Mouse (Mus musculus): ENCODE results near the gene Rcan3. TPM values are rescaled to one million over a fixed set of nuclear protein-coding genes. Genes with fewer than 3 reads are reported as not detected.

Rcan3 gene
- polyA plus RNA-seq, 1 experiment, result 6.3 TPM

DNA sequence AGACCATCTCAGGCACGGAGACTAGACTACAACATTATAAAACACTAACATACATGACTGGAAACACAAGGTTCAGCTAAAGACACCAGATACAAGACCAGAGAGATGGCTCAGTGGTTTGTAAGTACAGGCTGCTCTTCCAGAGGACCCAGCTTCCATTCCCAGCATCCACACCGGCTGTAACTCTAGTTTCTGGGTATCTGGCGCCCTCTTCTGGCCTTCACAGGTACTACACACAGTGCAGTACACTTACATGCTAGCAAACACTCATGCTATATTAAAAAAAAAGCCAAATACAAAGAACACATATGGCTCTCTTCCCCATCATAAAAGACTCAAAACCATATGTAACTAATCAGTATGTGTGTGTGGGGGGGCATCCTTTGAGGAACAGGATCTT is 58.2 kb downstream of the Rcan3 start:
- Histone ChIP-seq H3K4me1 (ENCODE audit: control insufficient read depth, insufficient read depth, insufficient read length) (no peaks in the 10 kb centered on the region), H3K4me3 (ENCODE audit: extremely low read depth, insufficient read depth, insufficient read length) (no peak overlapping the region), H3K27me3 (ENCODE audit: control insufficient read depth, insufficient read depth, low read length) (no peaks in the 10 kb centered on the region), H3K36me3 (ENCODE audit: control insufficient read depth, insufficient read depth, low read length) (no peaks in the 10 kb centered on the region), H3K27ac (ENCODE audit: insufficient read depth, low read length) (no peak overlapping the region)
- TF ChIP-seq POLR2A (IDR thresholded peaks at IDR 0.05; ENCODE audit: low read depth, low read length) (no peak), CTCF (IDR thresholded peaks at IDR 0.05; ENCODE audit: extremely low read depth, insufficient read depth, insufficient read length, insufficient replicate concordance) (peak; percentile 19; the same call in 1 of the 2 replicates)
- DNase-seq (ENCODE audit: low read depth in 1 of 2, low spot score in 2 of 2), result no peak
- 71% methylated on average over 3 of the region's 3 CpGs for WGBS

DNA sequence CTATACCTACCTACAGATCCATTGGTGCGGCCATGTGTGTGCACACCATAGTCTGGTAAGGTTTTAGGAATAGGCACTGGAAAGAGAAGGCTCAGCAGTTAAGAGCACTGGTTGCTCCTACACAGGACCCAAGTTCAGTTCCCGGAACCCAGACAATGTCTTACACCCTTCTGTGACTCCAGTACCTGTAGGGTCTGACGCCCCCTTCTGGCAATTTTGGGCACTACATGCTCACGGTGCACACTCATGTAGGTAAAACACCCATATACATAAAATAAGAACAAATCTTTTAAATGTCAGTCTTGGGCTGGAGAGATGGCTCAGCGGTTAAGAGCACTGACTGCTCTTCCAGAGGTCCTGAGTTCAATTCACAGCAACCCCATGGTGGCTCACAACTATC is 60.4 kb downstream of the Rcan3 start:
- Histone ChIP-seq H3K27me3 (ENCODE audit: control insufficient read depth, insufficient read depth, low read length) (no peaks in the 10 kb centered on the region), H3K36me3 (ENCODE audit: control insufficient read depth, insufficient read depth, low read length) (no peaks in the 10 kb centered on the region), H3K4me1 (ENCODE audit: control insufficient read depth, insufficient read depth, insufficient read length) (no peaks in the 10 kb centered on the region), H3K4me3 (ENCODE audit: extremely low read depth, insufficient read depth, insufficient read length) (no peak overlapping the region), H3K27ac (ENCODE audit: insufficient read depth, low read length) (no peak overlapping the region)
- no peak for TF ChIP-seq CTCF (IDR thresholded peaks at IDR 0.05; ENCODE audit: extremely low read depth, insufficient read depth, insufficient read length, insufficient replicate concordance)
- no peak for TF ChIP-seq POLR2A (IDR thresholded peaks at IDR 0.05; ENCODE audit: low read depth, low read length)
- no peak for DNase-seq (ENCODE audit: low read depth in 1 of 2, low spot score in 2 of 2)
- 78% methylated on average over 5 of the region's 5 CpGs for WGBS

DNA sequence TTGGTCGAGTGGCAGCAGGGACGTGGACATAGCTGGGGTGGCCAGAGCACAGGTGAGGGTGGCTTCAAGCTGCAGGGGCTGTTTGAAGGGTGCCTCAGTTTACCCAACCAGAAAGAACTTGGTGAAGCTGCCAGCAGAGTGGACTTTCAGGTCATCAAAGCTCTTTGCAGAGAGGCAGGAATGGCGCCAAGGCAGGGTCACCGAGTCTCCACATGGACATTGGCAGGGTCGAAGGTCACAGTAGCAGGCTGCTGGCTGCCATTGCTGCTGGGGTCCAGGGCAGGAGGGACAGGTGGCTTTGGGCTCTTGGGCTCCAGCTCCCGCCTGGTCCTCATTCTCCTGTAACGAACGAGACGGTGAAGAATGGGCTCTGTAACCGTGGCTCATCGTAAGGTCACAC is 63.3 kb downstream of the Rcan3 start:
- WGBS, result 94% methylated on average over 11 of the region's 11 CpGs
- Histone ChIP-seq H3K27me3 (ENCODE audit: control insufficient read depth, insufficient read depth, low read length) (no peaks in the 10 kb centered on the region), H3K4me1 (ENCODE audit: control insufficient read depth, insufficient read depth, insufficient read length) (no peaks in the 10 kb centered on the region), H3K4me3 (ENCODE audit: extremely low read depth, insufficient read depth, insufficient read length) (no peak overlapping the region), H3K36me3 (ENCODE audit: control insufficient read depth, insufficient read depth, low read length) (no peaks in the 10 kb centered on the region), H3K27ac (ENCODE audit: insufficient read depth, low read length) (no peak overlapping the region)
- DNase-seq (ENCODE audit: low read depth in 1 of 2, low spot score in 2 of 2), result no peak
- TF ChIP-seq CTCF (IDR thresholded peaks at IDR 0.05; ENCODE audit: extremely low read depth, insufficient read depth, insufficient read length, insufficient replicate concordance) (no peak), POLR2A (IDR thresholded peaks at IDR 0.05; ENCODE audit: low read depth, low read length) (no peak)

DNA sequence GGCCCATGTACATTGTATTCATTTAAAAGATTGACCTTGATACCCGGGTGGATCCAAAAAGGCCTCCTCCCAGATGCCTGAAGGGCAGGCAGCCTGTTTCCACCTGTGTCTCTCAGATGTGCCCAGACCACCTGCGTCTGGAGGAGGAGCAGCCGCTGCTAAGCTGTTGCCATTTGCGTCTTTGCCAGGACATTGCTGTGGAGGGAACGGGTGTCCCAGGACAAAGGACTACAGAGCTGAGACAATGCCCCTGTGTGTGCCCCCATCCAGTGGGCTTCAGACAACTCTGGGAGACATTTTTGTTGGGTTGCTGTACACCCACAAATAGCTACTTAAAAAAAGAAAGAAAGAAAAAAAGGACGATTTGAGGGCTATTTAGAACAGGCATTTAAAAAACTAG is 70.8 kb downstream of the Rcan3 start:
- Histone ChIP-seq H3K4me1 (ENCODE audit: control insufficient read depth, insufficient read depth, insufficient read length) (no peaks in the 10 kb centered on the region), H3K27ac (ENCODE audit: insufficient read depth, low read length) (no peak overlapping the region), H3K4me3 (ENCODE audit: extremely low read depth, insufficient read depth, insufficient read length) (no peak overlapping the region), H3K36me3 (ENCODE audit: control insufficient read depth, insufficient read depth, low read length) (no peaks in the 10 kb centered on the region), H3K27me3 (ENCODE audit: control insufficient read depth, insufficient read depth, low read length) (no peaks in the 10 kb centered on the region)
- no peak for DNase-seq (ENCODE audit: low read depth in 1 of 2, low spot score in 2 of 2)
- TF ChIP-seq POLR2A (IDR thresholded peaks at IDR 0.05; ENCODE audit: low read depth, low read length) (no peak), CTCF (IDR thresholded peaks at IDR 0.05; ENCODE audit: extremely low read depth, insufficient read depth, insufficient read length, insufficient replicate concordance) (no peak)
- 75% methylated on average over 6 of the region's 6 CpGs for WGBS

Other genes starting within 250 kb of the Rcan3 start
- 34.7 and 40.8 TPM in 2 replicates for gene Clic4, start 161.0 kb downstream of the Rcan3 start, polyA plus RNA-seq (2012; rRNA removed)
- 21.1 and 22.2 TPM in 2 replicates for gene Srrm1, start 80.5 kb downstream of the Rcan3 start, polyA plus RNA-seq (2012; rRNA removed)
- 0.83 and 1.2 TPM in 2 replicates for gene Ncmap, start 35.6 kb downstream of the Rcan3 start, polyA plus RNA-seq (2012; rRNA removed)
- 0.02 and 0.04 TPM in 2 replicates for gene Stpg1, start 60.9 kb upstream of the Rcan3 start, polyA plus RNA-seq (2012; rRNA removed)
- 23.5 and 29.0 TPM in 2 replicates for gene Nipal3, start 61.2 kb upstream of the Rcan3 start, polyA plus RNA-seq (2012; rRNA removed)
- 0.12 and 0.14 TPM in 2 replicates for gene Grhl3, start 139.8 kb upstream of the Rcan3 start, polyA plus RNA-seq (2012; rRNA removed)

Measured in spleen, adult 2 months (tissue).